Mouse (Mus musculus): ENCODE results near the gene Mvd. TPM values are rescaled to one million over a fixed set of nuclear protein-coding genes. Genes with fewer than 3 reads are reported as not detected.

Mvd gene
- polyA plus RNA-seq, 1 experiment from 2014 or later, result 18.7 TPM

GRCm38 (mm10) chr8:122437708-122438331 lies 5.4 kb downstream of the Mvd start:
- TF ChIP-seq CTCF (IDR thresholded peaks at IDR 0.05; ENCODE audit: low read depth), result no peak
- no peak for ATAC-seq
- no peaks in the 10 kb centered on the region for H3K27me3 ChIP-seq (replicated peaks; ENCODE audit: control insufficient read depth, insufficient read depth, low read length)
- H3K27ac ChIP-seq (ENCODE audit: low read depth, low read length), result no peak overlapping the region
- H3K36me3 ChIP-seq (ENCODE audit: control insufficient read depth, insufficient read depth), result peaks cover 34% of the 10 kb centered on the region
- H3K4me1 ChIP-seq (replicated peaks; ENCODE audit: control insufficient read depth, insufficient read depth, low read length), result no peaks in the 10 kb centered on the region; the same call in 1 of the 2 replicates
- no peaks in the 10 kb centered on the region for H3K9me3 ChIP-seq (ENCODE audit: control insufficient read depth)
- 84% methylated on average over 13 of the region's 13 CpGs for whole genome bisulfite sequencing
- H3K4me3 ChIP-seq (ENCODE audit: low read depth, low read length), result no peak overlapping the region
- peak overlapping the region; percentile 23; the same call in 1 of the 2 replicates for H3K9ac ChIP-seq (ENCODE audit: low read depth, low read length)
- no peak overlapping the region for H3K4me2 ChIP-seq (replicated peaks; ENCODE audit: low read depth)

DNA sequence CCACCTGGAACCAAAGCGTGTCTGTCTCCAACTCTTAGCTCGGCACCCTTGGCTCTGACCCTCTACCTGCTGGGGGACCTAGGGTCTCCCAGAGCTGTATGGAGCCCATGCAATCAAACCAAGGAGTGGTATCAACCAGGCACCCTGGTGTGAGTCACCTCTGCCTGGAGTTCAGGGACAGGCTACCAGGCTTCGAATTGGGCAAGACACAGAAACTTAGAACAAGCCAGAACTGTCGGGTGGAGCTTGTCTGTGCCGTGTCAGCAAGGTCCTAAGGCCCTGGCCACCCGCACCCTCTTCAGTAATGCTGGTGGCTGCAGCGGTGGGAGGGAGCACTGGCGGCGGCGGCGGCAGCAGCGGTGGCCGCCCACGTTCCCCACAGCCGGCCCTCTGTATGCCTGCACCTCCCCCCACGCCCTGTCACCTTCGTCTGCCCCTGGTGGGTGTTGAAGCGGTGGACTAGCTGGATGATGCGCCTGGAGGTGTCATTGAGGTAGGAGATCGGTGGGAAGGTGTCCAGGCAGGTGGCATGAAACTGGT lies 6.6 kb downstream of the Mvd start:
- H3K36me3 ChIP-seq (ENCODE audit: control insufficient read depth, insufficient read depth), result peaks cover 34% of the 10 kb centered on the region
- no peak for ATAC-seq
- H3K9me3 ChIP-seq (ENCODE audit: control insufficient read depth), result no peaks in the 10 kb centered on the region
- no peak overlapping the region for H3K27ac ChIP-seq (ENCODE audit: low read depth, low read length)
- no peak overlapping the region for H3K4me3 ChIP-seq (ENCODE audit: low read depth, low read length)
- no peak overlapping the region for H3K4me2 ChIP-seq (replicated peaks; ENCODE audit: low read depth)
- peaks cover 3% of the 10 kb centered on the region; the same call in 1 of the 2 replicates for H3K4me1 ChIP-seq (replicated peaks; ENCODE audit: control insufficient read depth, insufficient read depth, low read length)
- no peak overlapping the region for H3K9ac ChIP-seq (ENCODE audit: low read depth, low read length)
- no peaks in the 10 kb centered on the region for H3K27me3 ChIP-seq (replicated peaks; ENCODE audit: control insufficient read depth, insufficient read depth, low read length)
- TF ChIP-seq CTCF (IDR thresholded peaks at IDR 0.05; ENCODE audit: low read depth), result no peak
- 83% methylated on average over 20 of the region's 20 CpGs for WGBS

GRCm38 (mm10) chr8:122436146-122436545 lies 7.1 kb downstream of the Mvd start:
- Histone ChIP-seq H3K9ac (ENCODE audit: low read depth, low read length) (no peak overlapping the region), H3K27me3 (replicated peaks; ENCODE audit: control insufficient read depth, insufficient read depth, low read length) (no peaks in the 10 kb centered on the region), H3K9me3 (ENCODE audit: control insufficient read depth) (no peaks in the 10 kb centered on the region), H3K4me2 (replicated peaks; ENCODE audit: low read depth) (no peak overlapping the region), H3K4me1 (replicated peaks; ENCODE audit: control insufficient read depth, insufficient read depth, low read length) (peaks cover 5% of the 10 kb centered on the region; the same call in 1 of the 2 replicates), H3K36me3 (ENCODE audit: control insufficient read depth, insufficient read depth) (peaks cover 34% of the 10 kb centered on the region), H3K27ac (ENCODE audit: low read depth, low read length) (no peak overlapping the region), H3K4me3 (ENCODE audit: low read depth, low read length) (no peak overlapping the region)
- 92% methylated on average over 9 of the region's 9 CpGs for WGBS
- no peak for TF ChIP-seq CTCF (IDR thresholded peaks at IDR 0.05; ENCODE audit: low read depth)
- no peak for ATAC-seq

DNA sequence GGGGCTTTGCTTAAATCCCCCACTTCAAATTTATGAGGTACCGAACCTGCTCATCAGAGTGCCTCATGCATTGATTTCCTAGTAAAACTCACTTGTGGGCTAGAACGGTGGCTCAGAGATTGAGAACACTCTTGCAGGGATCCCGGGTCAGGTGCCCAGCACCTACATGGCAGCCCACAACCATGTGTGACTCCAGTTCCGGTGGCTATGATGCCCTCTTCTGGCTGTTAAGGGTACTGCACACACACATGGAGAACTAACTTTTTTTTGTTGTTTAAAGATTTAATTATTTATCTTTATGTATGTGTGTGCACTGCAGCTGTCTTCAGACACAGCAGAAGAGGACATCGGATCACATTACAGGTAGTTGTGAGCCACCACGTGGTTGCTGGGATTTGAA lies 7.8 kb downstream of the Mvd start:
- Histone ChIP-seq H3K4me1 (replicated peaks; ENCODE audit: control insufficient read depth, insufficient read depth, low read length) (peaks cover 5% of the 10 kb centered on the region; the same call in 1 of the 2 replicates), H3K36me3 (ENCODE audit: control insufficient read depth, insufficient read depth) (peaks cover 34% of the 10 kb centered on the region), H3K9me3 (ENCODE audit: control insufficient read depth) (no peaks in the 10 kb centered on the region), H3K4me2 (replicated peaks; ENCODE audit: low read depth) (no peak overlapping the region), H3K27me3 (replicated peaks; ENCODE audit: control insufficient read depth, insufficient read depth, low read length) (no peaks in the 10 kb centered on the region), H3K27ac (ENCODE audit: low read depth, low read length) (no peak overlapping the region), H3K4me3 (ENCODE audit: low read depth, low read length) (no peak overlapping the region), H3K9ac (ENCODE audit: low read depth, low read length) (no peak overlapping the region)
- 89% methylated on average over 6 of the region's 6 CpGs for WGBS
- ATAC-seq, result no peak
- TF ChIP-seq CTCF (IDR thresholded peaks at IDR 0.05; ENCODE audit: low read depth), result peak; percentile 59

DNA sequence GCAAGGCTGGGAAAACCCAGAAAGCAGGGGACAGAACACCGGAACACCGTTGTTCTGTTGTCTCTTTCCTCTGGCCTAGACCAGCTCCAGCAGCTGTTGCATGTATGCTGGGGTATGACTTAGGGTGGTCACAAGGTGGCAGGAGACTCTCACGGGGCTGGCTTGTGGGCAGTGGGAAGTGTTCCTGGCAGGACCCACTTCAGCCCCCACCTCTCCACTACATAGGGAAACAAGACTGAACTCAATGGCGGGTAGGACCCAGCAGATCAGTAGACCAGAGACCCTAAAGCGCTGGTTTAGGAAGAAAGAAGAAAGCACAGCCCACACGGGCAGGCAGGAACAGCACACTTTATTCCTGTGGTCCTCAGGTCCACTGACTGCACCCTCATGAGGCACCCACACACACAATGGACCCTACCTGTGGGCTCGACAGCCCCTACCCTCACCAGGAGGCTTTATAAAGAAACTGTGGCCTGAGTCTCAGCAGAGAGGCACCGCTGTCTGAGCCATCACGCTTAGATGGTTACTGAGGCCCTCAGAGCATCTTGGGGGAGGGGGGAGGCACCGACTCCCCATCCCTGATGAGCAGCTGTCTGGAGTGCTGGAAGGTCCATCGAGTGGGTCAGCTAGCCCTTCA lies 9.8 kb downstream of the Mvd start:
- Histone ChIP-seq H3K9ac (ENCODE audit: low read depth, low read length) (no peak overlapping the region), H3K4me1 (replicated peaks; ENCODE audit: control insufficient read depth, insufficient read depth, low read length) (peaks cover 5% of the 10 kb centered on the region; the same call in 1 of the 2 replicates), H3K27me3 (replicated peaks; ENCODE audit: control insufficient read depth, insufficient read depth, low read length) (no peaks in the 10 kb centered on the region), H3K4me2 (replicated peaks; ENCODE audit: low read depth) (peak overlapping the region; percentile 97), H3K36me3 (ENCODE audit: control insufficient read depth, insufficient read depth) (peaks cover 19% of the 10 kb centered on the region), H3K9me3 (ENCODE audit: control insufficient read depth) (no peaks in the 10 kb centered on the region), H3K27ac (ENCODE audit: low read depth, low read length) (peak overlapping the region; percentile 75; the same call in 1 of the 2 replicates), H3K4me3 (ENCODE audit: low read depth, low read length) (peak overlapping the region; percentile 67; the same call in 1 of the 2 replicates)
- peak; percentile 3; the same call in 1 of the 2 replicates for ATAC-seq
- peak; percentile 59 for TF ChIP-seq CTCF (IDR thresholded peaks at IDR 0.05; ENCODE audit: low read depth)
- 62% methylated on average over 11 of the region's 11 CpGs for WGBS
